Mouse (Mus musculus) cortical plate, adult 2 months (tissue): Measurements from ENCODE around the gene 4933412E24Rik.

Experiments
- CTCF ChIP-seq: fragments of 200-500 bp; IDR thresholded peaks from 2 replicates; pipeline ENCODE4 v1.5.1; 2011; ENCODE audit warnings: mild to moderate bottlenecking, control low read depth, low read length; ENCODE audit not compliant: insufficient read depth; ENCODE audit errors: extremely low read depth
- POLR2A ChIP-seq: fragments of 200-500 bp; IDR thresholded peaks from 2 replicates; pipeline ENCODE4 v1.6.1; 2011; ENCODE audit warnings: mild to moderate bottlenecking, low read length, control low read depth; ENCODE audit not compliant: insufficient read depth; ENCODE audit errors: extremely low read depth

DNA sequence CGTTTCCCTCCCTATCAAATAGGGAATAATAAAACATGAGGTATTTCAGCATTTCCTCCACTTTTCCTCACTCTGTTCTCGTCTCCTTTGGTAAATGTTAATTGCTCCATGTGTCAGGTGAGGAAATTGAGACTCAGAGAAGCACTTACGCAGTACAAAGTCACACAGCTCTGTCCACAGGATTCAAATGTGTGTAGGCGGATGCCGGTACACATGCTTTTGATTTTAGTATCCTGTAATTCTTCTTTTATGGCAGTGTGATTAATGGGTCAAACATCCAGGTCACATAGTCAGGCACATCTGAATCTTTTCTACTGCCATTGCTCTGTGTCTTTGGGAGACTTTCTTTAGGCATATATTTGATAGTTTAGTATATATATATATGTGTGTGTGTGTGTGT is 41.8 kb downstream of the 4933412E24Rik start:
- TF ChIP-seq CTCF (no peak), POLR2A (no peak)
